Mouse (Mus musculus) thymus, postnatal 0 days (tissue): ENCODE data around the gene Mrps16. TPM values are rescaled to one million over a fixed set of nuclear protein-coding genes. Genes with fewer than 3 reads are reported as not detected.
A peak's percentile ranks its signal among the peaks of the same experiment; 100 is the strongest.

Experiments
- DNase-seq: peaks from one replicate; pipeline ENCODE4 v3.0.0-alpha.2; 2015; ENCODE audit warnings: low spot score
- polyA plus RNA-seq: library from polyadenylated mRNA; unstranded; fragments of >200 nt; fragmentation: Nextera tagmentation; extraction: Ambion mirVana; gene quantifications from 2 replicates; pipeline ENCODE4 v1.2.1, GENCODE M21; 2015

Mrps16 gene
- polyA plus RNA-seq, 1 experiment from 2014 or later: 111 TPM

DNA sequence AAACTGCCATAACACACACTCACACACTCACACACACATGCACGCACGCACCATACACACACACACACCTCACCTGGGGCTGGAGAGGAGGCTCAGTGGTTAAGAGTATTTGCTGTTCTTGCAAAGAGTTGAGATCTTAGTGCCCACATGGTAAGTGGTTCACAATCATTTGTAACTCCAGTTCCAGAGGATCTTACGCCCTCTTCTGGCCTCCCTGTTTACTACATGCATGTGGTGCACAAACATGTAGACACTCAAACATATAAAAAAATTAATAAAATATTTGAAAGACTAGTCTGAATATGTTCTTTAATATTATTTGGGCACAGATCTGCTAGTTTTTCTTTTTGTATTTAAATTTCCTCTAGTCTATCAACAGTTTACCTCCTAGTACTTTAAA lies 25.2 kb downstream of the Mrps16 start:
- no peak for DNase-seq

DNA sequence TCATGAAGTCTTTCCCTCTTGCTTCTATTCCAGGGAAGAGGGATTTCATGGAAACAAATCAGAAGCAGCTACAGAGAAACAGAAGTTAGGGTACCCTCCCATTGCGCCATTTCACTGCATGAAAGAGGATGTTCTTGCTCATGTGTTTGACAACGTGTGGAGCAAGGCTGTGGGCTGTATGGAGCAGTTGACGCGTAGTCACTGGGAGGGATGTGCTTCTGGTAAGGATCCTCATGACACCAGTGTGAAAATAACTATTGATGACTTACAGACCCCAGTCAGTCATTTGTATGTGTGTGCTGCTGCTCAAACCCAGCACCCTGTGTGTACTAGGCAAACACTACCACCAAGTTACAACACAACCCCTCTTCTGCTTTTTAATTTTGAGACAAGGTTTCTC lies 30.2 kb downstream of the Mrps16 start:
- DNase-seq: no peak

DNA sequence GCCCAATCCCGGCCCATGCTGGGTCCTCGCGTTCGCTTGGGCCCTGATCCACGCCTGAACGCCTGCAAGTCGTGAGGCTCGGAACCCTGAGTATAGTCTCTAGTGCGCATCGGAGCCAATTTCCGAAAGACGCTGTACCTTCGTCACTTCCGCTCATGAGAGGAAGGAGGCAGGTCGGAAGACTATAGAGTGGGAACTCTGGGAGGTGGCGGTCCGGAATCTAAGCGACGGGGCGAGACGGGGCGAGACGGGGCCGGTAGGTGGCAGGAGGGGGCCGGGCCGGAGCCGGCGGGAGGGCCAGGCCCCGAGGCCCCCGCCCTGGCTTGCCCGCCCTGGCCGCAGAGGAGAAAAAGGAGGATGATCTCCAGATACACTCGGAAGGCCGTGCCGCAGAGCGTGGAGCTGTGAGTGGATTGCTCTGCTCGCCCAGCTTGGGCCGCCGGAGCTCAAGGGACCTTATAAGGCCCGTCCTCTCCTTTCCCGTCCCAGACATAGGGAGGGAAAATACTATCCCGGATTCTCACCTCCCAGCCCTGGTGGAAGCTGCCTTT lies 45.4 kb downstream of the Mrps16 start, which contains the start of the genes Ecd and Fam149b:
Gene Ecd, minus strand, starts transcription at position 131 of the 551 bp plus-strand sequence.
Gene Fam149b, plus strand, starts transcription at position 172 of the 551 bp plus-strand sequence.
- DNase-seq: peak; percentile 96

DNA sequence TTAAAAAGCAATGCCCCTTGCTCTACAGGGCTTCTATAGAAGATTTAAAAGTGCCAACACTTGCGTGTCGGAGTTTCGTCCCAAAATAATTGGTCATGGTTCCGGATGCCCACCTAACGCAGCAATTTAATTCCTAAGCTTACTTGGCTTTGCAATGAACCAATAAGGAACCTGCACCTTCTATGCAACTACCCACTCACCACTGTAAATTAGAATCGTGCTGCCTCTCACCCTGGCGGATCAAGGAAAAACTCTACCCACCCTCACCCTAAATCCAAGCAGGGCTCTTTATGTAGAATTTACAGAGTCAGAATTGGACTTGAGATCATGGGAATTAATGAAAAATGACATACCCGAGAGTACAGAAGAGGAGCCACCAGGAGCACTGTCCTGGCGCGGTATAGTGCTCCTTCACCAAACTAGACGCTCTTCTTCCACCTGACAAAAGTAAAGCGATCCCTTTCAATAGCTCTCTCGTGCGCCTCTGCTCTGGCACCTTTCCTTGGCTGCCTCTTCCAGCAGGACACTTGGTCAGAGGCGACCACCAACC lies 45.9 kb downstream of the Mrps16 start:
- DNase-seq: no peak

DNA sequence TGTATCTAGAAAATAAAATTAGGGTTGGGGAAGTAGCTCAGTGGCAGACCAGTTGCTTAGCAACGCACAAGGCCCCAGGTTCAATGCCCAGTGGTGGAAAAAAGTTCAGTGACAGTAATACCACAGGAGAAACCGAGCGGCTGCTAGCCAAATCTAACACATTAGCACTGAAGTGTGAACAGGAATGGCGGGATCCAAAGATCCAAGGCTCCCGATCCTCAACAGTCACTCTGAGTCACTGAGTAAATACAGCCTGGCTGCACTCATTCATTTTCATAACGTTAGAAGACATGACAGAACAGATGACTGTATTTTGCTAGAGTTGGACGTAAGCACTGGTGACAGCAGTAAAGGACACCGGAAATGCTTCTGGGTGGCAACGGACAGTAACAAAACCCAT lies 47.5 kb downstream of the Mrps16 start:
- DNase-seq: no peak

DNA sequence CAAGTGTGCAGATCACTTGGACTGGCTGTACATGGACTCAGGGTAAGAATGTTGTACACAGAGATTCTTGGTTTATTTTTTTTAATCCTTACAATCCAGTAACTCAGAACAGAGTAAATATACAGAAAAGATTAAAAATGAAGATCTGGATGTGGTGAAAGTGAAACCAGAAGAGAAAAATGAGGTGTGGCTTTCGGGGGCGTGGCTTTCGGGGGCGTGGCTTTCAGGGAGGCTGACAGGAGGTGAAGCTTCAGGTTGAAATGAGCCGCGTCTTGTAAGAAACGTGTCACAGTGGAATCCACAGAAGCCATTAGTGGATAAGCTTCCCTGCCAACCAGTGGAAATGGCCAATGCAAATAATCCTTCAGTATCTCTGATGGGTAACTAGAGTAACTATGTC lies 52.6 kb downstream of the Mrps16 start:
- DNase-seq: no peak

DNA sequence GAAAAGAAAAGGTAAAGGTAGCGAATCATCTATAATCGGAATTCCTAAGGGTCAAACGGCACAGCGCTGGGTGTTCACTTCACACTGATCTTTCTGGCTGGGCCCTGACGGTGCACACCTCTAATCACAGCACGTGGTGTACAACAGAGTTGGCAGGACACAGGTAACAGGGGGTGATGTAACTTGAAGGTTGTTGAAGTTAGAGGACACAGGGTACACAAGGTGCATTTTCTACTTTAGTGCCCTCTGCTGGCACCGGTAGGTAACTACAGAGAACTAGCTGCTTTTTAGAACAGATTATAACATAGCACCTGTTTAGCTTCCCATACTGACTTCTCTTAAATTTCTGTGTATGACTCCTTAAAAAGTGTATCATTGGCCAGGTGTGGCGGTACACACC lies 53.3 kb downstream of the Mrps16 start:
- peak; percentile 56 for DNase-seq

DNA sequence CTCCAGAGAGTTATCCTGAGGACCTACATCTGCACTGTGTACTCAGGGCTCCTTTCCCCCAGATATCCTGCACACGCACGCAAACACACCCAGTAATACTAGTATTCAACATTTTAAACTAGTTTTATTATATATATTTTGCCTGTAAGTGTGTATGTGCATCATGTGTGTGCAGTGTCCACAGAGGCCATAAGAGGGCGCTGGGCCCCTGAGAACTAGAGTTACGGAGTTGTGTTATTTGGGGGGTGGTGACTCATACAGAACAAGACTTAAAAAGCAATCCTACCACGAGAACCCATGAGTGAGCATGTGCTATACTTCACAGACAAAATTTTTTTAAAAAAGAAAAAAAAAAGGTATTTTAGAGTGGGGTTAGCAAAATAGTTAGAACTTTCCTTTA lies 54.0 kb downstream of the Mrps16 start:
- DNase-seq: no peak

Other genes with a start within 250 kb of the Mrps16 start
- 7.1 and 8.2 TPM in 2 replicates for gene Kcnk5, start 211.8 kb downstream of the Mrps16 start, polyA plus RNA-seq
- 0.15 and 0.34 TPM in 2 replicates for gene Kcnk16, start 124.4 kb downstream of the Mrps16 start, polyA plus RNA-seq
- gene Nudt13, start 98.9 kb downstream of the Mrps16 start, polyA plus RNA-seq: 11.0 and 17.4 TPM in 2 replicates
- gene Ecd, start 45.5 kb downstream of the Mrps16 start, polyA plus RNA-seq: 42.5 and 43.2 TPM in 2 replicates
- gene Fam149b, start 45.5 kb downstream of the Mrps16 start, polyA plus RNA-seq: 25.2 and 28.0 TPM in 2 replicates
- 205 and 222 TPM in 2 replicates for gene Dnajc9, start 4.7 kb downstream of the Mrps16 start, polyA plus RNA-seq
- gene Cfap70, start 58.6 kb upstream of the Mrps16 start, polyA plus RNA-seq: 0.07 and 0.27 TPM in 2 replicates
- 43.5 and 47.3 TPM in 2 replicates for gene Anxa7, start 86.5 kb upstream of the Mrps16 start, polyA plus RNA-seq
- gene Mss51, start 103.3 kb upstream of the Mrps16 start, polyA plus RNA-seq: 1.4 and 1.9 TPM in 2 replicates
- 52.8 and 65.4 TPM in 2 replicates for gene Ppp3cb, start 152.9 kb upstream of the Mrps16 start, polyA plus RNA-seq
- 1.6 and 1.8 TPM in 2 replicates for gene Usp54, start 247.4 kb upstream of the Mrps16 start, polyA plus RNA-seq